Mouse (Mus musculus): ENCODE data around the gene Ube2v1. TPM values are rescaled to one million over a fixed set of nuclear protein-coding genes. Genes with fewer than 3 reads are reported as not detected.

Ube2v1 gene
- polyA plus RNA-seq (2015; fragmentation: Nextera tagmentation; extraction: Ambion mirVana), result 210 and 218 TPM in 2 replicates

DNA sequence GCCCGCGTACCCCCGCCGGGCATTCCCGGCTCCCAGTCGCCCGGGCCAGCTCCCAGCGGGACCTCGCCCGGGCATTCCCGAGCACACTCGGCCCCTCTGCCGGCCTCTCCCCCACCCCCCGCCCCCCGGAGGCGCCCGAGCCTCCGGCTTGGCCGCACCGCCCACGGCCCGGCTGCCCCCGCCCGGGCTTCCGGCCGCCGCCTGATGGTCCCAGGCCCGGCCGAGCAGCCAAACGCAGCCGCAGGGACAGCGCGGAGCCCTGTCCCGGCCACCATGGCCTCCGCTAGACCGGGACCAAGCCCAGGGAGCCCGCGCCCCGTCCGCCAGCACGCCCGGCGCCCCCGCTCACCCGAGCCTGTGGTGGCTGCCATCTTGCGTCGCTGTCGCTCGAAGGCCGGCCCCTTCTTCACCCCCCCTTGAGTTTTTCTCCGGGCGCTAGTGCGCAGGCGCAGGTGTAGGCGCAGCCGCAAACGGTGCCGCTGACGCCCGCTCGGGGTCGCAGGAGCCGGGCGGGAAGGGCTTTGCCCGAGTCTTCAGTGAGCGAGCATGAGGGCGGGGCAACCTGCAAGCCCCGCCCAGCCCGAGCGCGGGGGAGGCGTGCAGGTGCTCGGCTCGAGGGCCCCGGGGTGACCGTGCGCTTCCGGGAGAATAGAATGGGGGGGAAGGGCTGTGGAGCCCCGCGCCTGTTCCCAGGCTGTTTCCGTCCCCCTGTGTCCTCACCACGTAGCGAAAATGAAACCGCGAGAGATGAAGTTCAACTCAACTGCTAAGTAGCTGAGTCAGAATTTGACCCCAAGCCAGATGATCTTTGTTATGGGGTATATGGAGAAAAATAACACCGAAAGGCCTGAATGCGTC, at the start of gene Ube2v1:
TSS of gene Ube2v1 (minus strand) at position 505 of the 858 bp plus-strand sequence.
- peaks cover 54% of the 10 kb centered on the region for H3K4me1 ChIP-seq (ENCODE audit: control insufficient read depth, insufficient read depth, low read length)

DNA sequence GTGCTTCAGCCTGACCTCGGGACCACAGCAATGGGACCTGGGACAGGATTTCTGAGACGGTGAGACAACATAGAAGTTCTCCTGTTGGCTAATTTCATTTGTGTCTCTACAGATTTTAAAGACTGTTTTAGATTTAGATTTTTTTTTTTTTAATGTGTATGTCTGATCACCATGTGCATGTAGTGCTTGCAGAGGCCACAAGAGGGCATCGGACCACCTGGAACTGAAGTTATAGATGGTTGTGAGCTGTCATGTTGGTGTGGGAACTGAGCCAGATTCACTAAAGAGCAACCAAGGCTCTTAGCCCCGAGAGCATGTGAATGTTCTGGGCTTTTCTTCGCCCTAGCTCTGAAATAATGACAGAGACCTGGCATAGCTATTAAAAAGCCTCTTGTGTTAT, 48.8 kb upstream of the Ube2v1 start:
- 45% methylated on average over 5 of the region's 5 CpGs for WGBS

More for the DNA sequence above, at the start of gene Ube2v1:
- Histone ChIP-seq H3K36me3 (ENCODE audit: control insufficient read depth, insufficient read depth) (no peaks in the 10 kb centered on the region), H3K27ac (ENCODE audit: low read length) (peak within 1 kb of the TSS; percentile 78), H3K4me3 (ENCODE audit: low read length) (peak within 1 kb of the TSS; percentile 66), H3K9me3 (replicated peaks; ENCODE audit: control insufficient read depth, low read length) (no peaks in the 10 kb centered on the region; the same call in 1 of the 2 replicates), H3K4me2 (ENCODE audit: low read depth, low read length) (peak within 1 kb of the TSS; percentile 80), H3K27me3 (ENCODE audit: control insufficient read depth, insufficient read depth, low read length) (no peaks in the 10 kb centered on the region), H3K9ac (ENCODE audit: low read length) (peak within 1 kb of the TSS; percentile 91)
- ATAC-seq (replicated peaks; ENCODE audit: extremely low read depth, insufficient read depth, low FRiP score), result peak; percentile 84
- WGBS, result under 1% methylated on average over 81 of the region's 87 CpGs

DNA sequence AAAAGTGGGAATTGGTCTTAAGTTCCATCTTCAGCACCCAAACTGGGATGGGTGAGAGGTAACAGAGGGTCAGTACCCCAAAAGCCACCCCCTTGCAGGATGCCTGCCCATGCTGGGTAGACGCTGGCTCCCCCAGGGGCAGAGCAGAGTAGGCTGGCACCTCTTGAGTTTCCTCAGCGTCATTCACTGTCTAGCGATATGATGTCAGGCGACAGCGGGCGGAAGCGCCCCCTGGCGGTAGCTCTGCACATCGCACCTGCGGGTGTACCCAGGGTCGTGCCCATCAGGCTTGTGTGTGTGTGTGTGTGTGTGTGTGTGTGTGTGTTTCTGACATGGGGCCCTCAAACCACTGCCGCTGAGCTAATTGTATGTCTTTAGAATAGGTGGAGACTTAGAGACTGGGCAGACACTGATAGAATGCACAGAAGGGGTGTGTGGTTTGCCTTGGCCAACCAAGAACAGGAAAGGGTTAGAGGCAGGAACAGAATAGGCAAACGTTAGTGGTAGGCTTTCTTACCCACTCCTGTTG, 48.1 kb upstream of the Ube2v1 start:
- Histone ChIP-seq H3K9me3 (replicated peaks; ENCODE audit: control insufficient read depth, low read length) (no peaks in the 10 kb centered on the region), H3K4me1 (ENCODE audit: control insufficient read depth, insufficient read depth, low read length) (no peaks in the 10 kb centered on the region), H3K4me3 (ENCODE audit: low read length) (no peak overlapping the region), H3K27me3 (ENCODE audit: control insufficient read depth, insufficient read depth, low read length) (no peaks in the 10 kb centered on the region), H3K27ac (ENCODE audit: low read length) (no peak overlapping the region), H3K9ac (ENCODE audit: low read length) (no peak overlapping the region), H3K4me2 (ENCODE audit: low read depth, low read length) (no peak overlapping the region), H3K36me3 (ENCODE audit: control insufficient read depth, insufficient read depth) (no peaks in the 10 kb centered on the region)
- peak; percentile 72; the same call in 1 of the 2 replicates for ATAC-seq (replicated peaks; ENCODE audit: extremely low read depth, insufficient read depth, low FRiP score)
- WGBS, result 3% methylated on average over 13 of the region's 13 CpGs

More for the DNA sequence above, 48.8 kb upstream of the Ube2v1 start:
- no peak overlapping the region for H3K9ac ChIP-seq (ENCODE audit: low read length)
- no peaks in the 10 kb centered on the region for H3K27me3 ChIP-seq (ENCODE audit: control insufficient read depth, insufficient read depth, low read length)
- no peak overlapping the region for H3K27ac ChIP-seq (ENCODE audit: low read length)
- H3K36me3 ChIP-seq (ENCODE audit: control insufficient read depth, insufficient read depth), result no peaks in the 10 kb centered on the region
- ATAC-seq (replicated peaks; ENCODE audit: extremely low read depth, insufficient read depth, low FRiP score), result no peak
- no peaks in the 10 kb centered on the region for H3K9me3 ChIP-seq (replicated peaks; ENCODE audit: control insufficient read depth, low read length)
- H3K4me1 ChIP-seq (ENCODE audit: control insufficient read depth, insufficient read depth, low read length), result no peaks in the 10 kb centered on the region
- no peak overlapping the region for H3K4me3 ChIP-seq (ENCODE audit: low read length)
- H3K4me2 ChIP-seq (ENCODE audit: low read depth, low read length), result no peak overlapping the region

DNA sequence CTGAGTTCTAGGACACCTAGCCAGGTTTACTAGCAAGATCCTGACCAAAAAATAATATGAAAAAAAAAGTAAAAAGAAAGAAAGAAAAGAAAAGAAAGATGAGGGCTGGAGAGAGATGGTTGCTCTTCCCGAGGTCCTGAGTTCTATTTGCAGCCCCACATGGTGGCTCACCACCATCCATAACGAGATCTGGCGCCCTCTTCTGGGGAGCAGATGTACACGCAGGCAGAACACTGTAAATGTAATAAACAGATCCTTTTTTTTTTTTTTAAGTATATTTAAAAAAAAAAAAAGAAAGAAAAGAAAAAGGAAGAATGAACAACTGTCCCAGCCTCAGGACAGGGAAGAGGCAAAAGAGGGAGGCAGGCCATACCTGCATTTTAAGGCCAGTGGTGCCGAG, 46.7 kb upstream of the Ube2v1 start:
- Histone ChIP-seq H3K4me3 (ENCODE audit: low read length) (no peak overlapping the region), H3K27me3 (ENCODE audit: control insufficient read depth, insufficient read depth, low read length) (no peaks in the 10 kb centered on the region), H3K4me2 (ENCODE audit: low read depth, low read length) (no peak overlapping the region), H3K9ac (ENCODE audit: low read length) (no peak overlapping the region), H3K36me3 (ENCODE audit: control insufficient read depth, insufficient read depth) (no peaks in the 10 kb centered on the region), H3K9me3 (replicated peaks; ENCODE audit: control insufficient read depth, low read length) (no peaks in the 10 kb centered on the region), H3K4me1 (ENCODE audit: control insufficient read depth, insufficient read depth, low read length) (no peaks in the 10 kb centered on the region), H3K27ac (ENCODE audit: low read length) (no peak overlapping the region)
- ATAC-seq (replicated peaks; ENCODE audit: extremely low read depth, insufficient read depth, low FRiP score), result no peak
- WGBS, result 53% methylated on average over 5 of the region's 5 CpGs

DNA sequence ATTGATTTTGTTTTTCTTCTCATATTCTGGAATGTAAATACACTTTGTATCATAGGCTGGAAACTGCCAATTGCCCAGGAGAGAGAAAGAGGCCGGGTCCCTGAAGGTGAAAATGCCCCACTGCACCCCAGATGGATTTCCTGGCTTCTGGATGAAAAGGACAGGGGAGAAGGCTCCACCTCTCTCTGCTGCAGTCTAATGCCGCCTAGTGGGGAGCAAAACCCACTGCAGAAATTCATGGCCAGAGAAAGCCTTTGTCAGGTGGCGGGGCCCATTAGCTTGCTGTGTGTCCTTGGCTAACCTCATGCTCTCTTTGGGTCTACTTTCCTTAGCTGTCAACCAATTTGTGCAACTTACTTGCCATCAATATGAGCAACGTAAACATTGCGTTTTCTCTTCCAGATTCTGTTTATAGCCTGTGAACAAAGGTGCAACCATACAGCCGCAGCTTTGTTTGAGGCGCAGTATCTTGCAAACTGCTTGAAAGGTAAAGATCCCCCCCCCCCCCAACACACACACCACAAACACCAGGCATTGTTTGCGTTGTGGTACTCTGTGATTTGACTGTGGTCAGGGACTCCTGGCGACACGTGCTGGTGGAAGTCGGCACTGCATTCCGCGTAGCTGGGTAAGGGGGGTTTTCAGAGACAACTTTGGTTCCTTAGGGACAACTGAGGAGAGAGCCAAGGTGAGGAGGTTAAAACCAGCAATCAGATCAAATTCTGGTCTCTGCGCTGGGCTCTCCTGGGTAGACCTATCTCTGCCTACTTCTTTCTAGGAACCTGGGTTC, 43.4 kb upstream of the Ube2v1 start:
- Histone ChIP-seq H3K4me3 (ENCODE audit: low read length) (no peak overlapping the region), H3K9me3 (replicated peaks; ENCODE audit: control insufficient read depth, low read length) (no peaks in the 10 kb centered on the region), H3K4me1 (ENCODE audit: control insufficient read depth, insufficient read depth, low read length) (peaks cover 3% of the 10 kb centered on the region; the same call in 1 of the 2 replicates), H3K27ac (ENCODE audit: low read length) (no peak overlapping the region), H3K4me2 (ENCODE audit: low read depth, low read length) (no peak overlapping the region), H3K9ac (ENCODE audit: low read length) (no peak overlapping the region), H3K27me3 (ENCODE audit: control insufficient read depth, insufficient read depth, low read length) (no peaks in the 10 kb centered on the region), H3K36me3 (ENCODE audit: control insufficient read depth, insufficient read depth) (no peaks in the 10 kb centered on the region)
- no peak for ATAC-seq (replicated peaks; ENCODE audit: extremely low read depth, insufficient read depth, low FRiP score)
- 34% methylated on average over 14 of the region's 14 CpGs for whole genome bisulfite sequencing

DNA sequence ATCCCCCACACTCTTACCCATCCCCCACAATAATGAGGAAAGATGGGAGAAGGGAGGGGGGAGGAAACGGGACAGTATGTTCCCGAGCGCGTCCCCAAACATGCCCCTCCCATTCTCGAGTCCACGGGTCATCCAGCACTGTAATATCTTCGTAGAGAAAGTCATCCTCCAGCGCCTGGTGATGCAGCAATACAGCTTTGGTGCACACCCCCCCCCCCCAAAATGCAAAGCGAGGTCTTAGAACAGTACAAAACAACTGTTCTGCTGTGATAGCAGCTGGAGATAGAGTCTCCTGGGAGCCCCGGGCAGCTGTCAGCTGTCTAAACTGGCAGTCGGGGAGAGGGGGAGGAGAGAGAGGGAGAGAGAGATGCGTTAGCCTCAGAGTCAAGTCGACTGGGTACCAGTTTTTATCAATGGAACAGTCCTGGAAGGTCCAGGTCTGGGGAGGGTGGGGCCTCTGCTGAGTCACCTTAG, 40.4 kb upstream of the Ube2v1 start:
- Histone ChIP-seq H3K27me3 (ENCODE audit: control insufficient read depth, insufficient read depth, low read length) (no peaks in the 10 kb centered on the region; the same call in 1 of the 2 replicates), H3K36me3 (ENCODE audit: control insufficient read depth, insufficient read depth) (no peaks in the 10 kb centered on the region), H3K4me2 (ENCODE audit: low read depth, low read length) (peak overlapping the region; percentile 34), H3K9me3 (replicated peaks; ENCODE audit: control insufficient read depth, low read length) (no peaks in the 10 kb centered on the region), H3K27ac (ENCODE audit: low read length) (no peak overlapping the region), H3K4me3 (ENCODE audit: low read length) (no peak overlapping the region), H3K4me1 (ENCODE audit: control insufficient read depth, insufficient read depth, low read length) (peaks cover 3% of the 10 kb centered on the region; the same call in 1 of the 2 replicates), H3K9ac (ENCODE audit: low read length) (no peak overlapping the region)
- peak; percentile 11; the same call in 1 of the 2 replicates for ATAC-seq (replicated peaks; ENCODE audit: extremely low read depth, insufficient read depth, low FRiP score)
- WGBS, result 22% methylated on average over 13 of the region's 13 CpGs

DNA sequence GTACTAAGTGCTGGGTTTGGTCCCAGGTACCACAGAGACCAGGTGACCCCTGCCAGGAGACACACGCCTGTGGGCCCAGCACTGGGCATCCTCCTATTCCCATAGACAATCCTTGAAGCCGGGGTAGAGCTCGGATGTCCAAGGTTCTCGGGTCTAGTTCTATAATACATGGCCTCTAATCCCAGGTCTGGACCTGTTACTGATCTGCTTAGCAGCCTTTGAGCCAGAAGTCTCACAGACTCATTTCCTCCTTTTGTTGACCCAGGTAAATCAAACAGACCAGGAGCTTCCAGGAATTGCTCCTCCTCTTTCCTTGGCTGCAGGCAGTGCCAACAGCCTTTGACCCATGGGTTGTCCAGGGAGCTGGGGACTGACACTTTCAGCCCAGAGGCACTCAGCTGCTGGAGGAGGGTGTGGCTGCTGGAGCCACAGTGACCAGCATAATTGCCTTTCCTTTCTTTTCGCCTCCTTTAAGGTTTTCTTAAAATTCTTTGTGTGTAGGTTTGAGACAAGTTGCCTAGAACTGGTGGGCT, 39.3 kb upstream of the Ube2v1 start:
- no peaks in the 10 kb centered on the region for H3K36me3 ChIP-seq (ENCODE audit: control insufficient read depth, insufficient read depth)
- no peak overlapping the region for H3K4me3 ChIP-seq (ENCODE audit: low read length)
- H3K4me1 ChIP-seq (ENCODE audit: control insufficient read depth, insufficient read depth, low read length), result peaks cover 3% of the 10 kb centered on the region; the same call in 1 of the 2 replicates
- H3K4me2 ChIP-seq (ENCODE audit: low read depth, low read length), result no peak overlapping the region
- H3K27ac ChIP-seq (ENCODE audit: low read length), result no peak overlapping the region
- 80% methylated on average over 5 of the region's 5 CpGs for WGBS
- no peaks in the 10 kb centered on the region for H3K9me3 ChIP-seq (replicated peaks; ENCODE audit: control insufficient read depth, low read length)
- no peak overlapping the region for H3K9ac ChIP-seq (ENCODE audit: low read length)
- H3K27me3 ChIP-seq (ENCODE audit: control insufficient read depth, insufficient read depth, low read length), result no peaks in the 10 kb centered on the region; the same call in 1 of the 2 replicates
- ATAC-seq (replicated peaks; ENCODE audit: extremely low read depth, insufficient read depth, low FRiP score), result no peak

DNA sequence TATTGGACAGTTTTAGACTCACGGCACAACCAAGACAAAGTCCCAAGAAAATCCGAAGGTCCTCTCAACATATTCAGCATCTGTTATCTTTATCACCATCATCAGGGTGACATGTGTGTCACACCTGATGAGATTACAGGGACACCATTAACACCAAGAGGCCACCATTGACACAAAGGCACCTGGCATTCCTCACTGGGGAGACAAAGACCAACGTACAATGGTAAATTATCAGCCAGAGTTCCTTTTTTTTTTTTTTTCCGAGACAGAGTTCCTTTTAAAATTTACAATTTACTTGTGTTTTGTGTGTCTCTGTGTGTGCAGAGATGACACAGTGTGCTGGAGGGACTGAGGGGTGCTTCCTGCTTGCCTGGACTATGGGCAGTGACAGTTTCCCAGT, 37.5 kb upstream of the Ube2v1 start:
- H3K4me3 ChIP-seq (ENCODE audit: low read length), result no peak overlapping the region
- ATAC-seq (replicated peaks; ENCODE audit: extremely low read depth, insufficient read depth, low FRiP score), result no peak
- H3K27me3 ChIP-seq (ENCODE audit: control insufficient read depth, insufficient read depth, low read length), result no peaks in the 10 kb centered on the region; the same call in 1 of the 2 replicates
- 55% methylated on average over 4 of the region's 4 CpGs for WGBS
- no peak overlapping the region for H3K27ac ChIP-seq (ENCODE audit: low read length)
- H3K9ac ChIP-seq (ENCODE audit: low read length), result no peak overlapping the region
- H3K36me3 ChIP-seq (ENCODE audit: control insufficient read depth, insufficient read depth), result no peaks in the 10 kb centered on the region
- no peak overlapping the region for H3K4me2 ChIP-seq (ENCODE audit: low read depth, low read length)
- H3K9me3 ChIP-seq (replicated peaks; ENCODE audit: control insufficient read depth, low read length), result no peaks in the 10 kb centered on the region
- peaks cover 3% of the 10 kb centered on the region; the same call in 1 of the 2 replicates for H3K4me1 ChIP-seq (ENCODE audit: control insufficient read depth, insufficient read depth, low read length)

All from heart, embryonic 16.5 days (tissue).